Mouse (Mus musculus): ENCODE data around the gene Pcbp3.

GRCm38 (mm10) chr10:76976699-76977098 is 15.0 kb upstream of the Pcbp3 start:
- TF ChIP-seq CTCF (IDR thresholded peaks at IDR 0.05; ENCODE audit: low read depth, low read length): no peak
- no peak for TF ChIP-seq POLR2A (IDR thresholded peaks at IDR 0.05; ENCODE audit: extremely low read depth, insufficient read depth, low read length)
